Mouse (Mus musculus) CH12F3 (cell line): ENCODE measurements around the gene Epb41l1.

Experiments used
- in situ Hi-C: fragments of 300-500 bp; cut with MboI; formaldehyde crosslinking; loops from 2 replicates; pipeline ENCODE4 v1.14.3; 2020; ENCODE audit warnings: low sequenced_read_pairs

The Epb41l1 gene

DNA sequence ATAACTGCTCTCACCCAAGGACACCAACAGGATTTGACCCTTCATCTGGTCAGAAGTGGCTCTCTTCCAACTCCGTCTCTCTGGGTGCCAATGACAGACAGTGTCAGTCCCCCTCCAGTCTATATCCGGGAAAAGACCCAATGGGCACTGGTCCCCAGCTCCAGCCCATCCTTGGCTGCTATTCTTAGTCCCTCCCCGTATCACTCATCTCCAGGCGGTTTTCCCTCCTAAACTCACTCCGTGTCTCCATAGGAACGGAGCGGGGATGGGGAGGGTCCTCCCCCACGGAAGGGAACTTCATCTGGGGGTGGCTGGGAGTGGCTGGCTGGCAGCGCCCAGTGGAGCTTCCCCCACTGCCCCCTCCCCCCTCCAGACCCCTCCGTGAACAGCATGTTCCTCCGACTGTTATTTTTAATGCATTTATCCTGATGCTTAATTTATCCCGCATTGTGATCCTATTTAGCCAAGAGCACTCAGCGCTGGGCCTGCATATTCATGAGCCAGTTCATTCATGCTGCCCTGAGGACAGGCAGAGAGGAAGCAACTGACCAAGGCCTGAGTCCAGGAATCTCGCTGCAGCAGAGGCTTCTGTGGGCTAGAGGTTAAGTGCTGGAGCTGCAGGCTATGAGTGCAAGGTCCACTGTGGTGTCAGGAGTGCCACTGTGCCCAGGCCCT is 164.2 kb downstream of the Epb41l1 start:
- in situ Hi-C loops = no loop called here

DNA sequence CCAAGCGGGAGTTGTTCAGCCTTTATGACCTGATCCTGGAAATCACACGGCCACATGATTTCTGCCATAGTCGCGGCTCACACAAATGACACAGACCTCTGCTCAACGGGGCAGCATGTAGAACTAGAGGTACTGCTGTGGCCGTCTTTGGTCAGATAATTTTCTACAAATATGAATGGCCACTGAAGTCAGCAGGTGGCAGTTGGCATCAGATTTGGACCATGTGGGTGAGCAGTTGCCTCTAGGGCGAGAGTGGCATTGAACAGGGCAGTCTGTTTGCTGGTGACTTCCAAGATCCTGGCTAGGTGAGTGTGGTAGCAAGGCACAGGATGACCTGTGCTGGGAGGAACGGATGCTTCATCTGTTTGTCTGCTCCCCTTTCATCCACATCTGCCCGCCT is 168.8 kb downstream of the Epb41l1 start:
- in situ Hi-C loops = no loop called here
